Mouse (Mus musculus) brain, embryonic 14.5 days (tissue): ENCODE results near the gene Pmis2. TPM values are rescaled to one million over a fixed set of nuclear protein-coding genes. Genes with fewer than 3 reads are reported as not detected.

Experiments used
- DNase-seq: peaks from one replicate; pipeline ENCODE4 v3.0.0-alpha.2; 2011; ENCODE audit warnings: low read depth
- CTCF ChIP-seq: fragments of 200-500 bp; IDR thresholded peaks from 2 replicates; pipeline ENCODE4 v1.5.1; 2012; ENCODE audit warnings: inconsistent platforms, mild to moderate bottlenecking, moderate library complexity, borderline replicate concordance; ENCODE audit not compliant: insufficient read depth, insufficient read length; ENCODE audit errors: extremely low read depth
- POLR2A ChIP-seq: fragments of 200-500 bp; IDR thresholded peaks from 2 replicates; pipeline ENCODE4 v1.6.1; 2012; ENCODE audit warnings: mild to moderate bottlenecking, inconsistent platforms, borderline replicate concordance; ENCODE audit not compliant: poor library complexity, insufficient read depth, insufficient read length, severe bottlenecking; ENCODE audit errors: extremely low read depth
- polyA plus RNA-seq: library from polyadenylated mRNA; depleted of rRNA; stranded (reverse); fragments of >200 nt; gene quantifications from 2 replicates; pipeline ENCODE4 v1.2.3, GENCODE M21; 2012; rRNA removed

Pmis2 gene
- not detected in 2 replicates for polyA plus RNA-seq

DNA sequence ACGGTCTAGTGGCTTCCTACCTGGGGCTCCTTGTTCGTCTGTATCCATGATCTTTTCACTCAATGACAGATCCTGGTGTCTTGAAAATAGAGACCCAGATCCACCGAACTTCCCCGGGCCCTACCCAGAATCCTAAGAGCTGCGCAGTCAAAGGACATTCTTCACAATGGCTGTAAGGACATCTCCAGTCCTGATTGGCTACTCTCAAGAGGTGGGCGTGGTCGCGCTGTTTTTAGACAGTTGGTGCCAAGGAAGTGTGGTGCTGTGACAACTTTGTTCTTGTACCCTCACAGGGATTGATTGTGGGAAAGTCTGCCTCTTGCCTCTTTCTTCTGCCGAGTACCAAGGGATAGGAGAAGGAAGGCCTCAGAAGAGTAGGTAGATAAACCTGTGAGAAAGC is at the start of gene Pmis2:
Gene Pmis2, minus strand, starts transcription at position 126 of the 400 bp plus-strand sequence.
- DNase-seq, result no peak
- no peak for TF ChIP-seq POLR2A
- no peak for TF ChIP-seq CTCF

DNA sequence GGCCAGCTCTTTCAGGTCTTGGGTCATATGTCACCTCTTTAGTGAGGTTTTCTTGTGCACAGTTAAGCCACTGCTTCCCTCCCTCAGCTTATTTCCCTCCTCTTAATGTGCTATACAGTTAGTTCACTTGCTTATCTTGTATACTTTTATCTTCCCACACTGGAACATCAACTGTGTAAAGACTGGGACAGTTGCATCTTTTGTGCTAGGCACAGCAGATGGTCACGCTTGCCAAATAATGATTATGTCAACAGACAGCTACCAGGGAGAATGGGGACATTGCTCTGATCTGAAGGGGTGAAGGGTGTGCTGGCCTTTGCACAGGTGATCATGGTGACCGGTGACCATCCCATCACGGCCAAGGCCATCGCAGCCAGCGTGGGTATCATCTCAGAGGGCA is 48.3 kb upstream of the Pmis2 start:
- no peak for DNase-seq
- no peak for TF ChIP-seq POLR2A

DNA sequence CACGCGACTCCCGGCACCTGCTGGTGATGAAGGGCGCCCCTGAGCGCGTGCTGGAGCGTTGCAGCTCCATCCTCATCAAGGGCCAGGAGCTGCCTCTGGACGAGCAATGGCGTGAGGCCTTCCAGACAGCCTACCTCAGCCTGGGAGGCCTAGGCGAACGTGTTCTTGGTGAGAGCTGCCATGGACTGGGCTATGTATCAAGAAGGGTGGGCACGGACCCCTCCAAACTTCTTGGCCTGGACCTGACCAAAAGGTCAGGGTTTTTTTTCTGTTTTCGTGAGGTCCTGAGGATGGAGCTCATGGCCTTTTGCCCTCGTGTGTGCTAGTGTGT is 46.3 kb upstream of the Pmis2 start:
- TF ChIP-seq POLR2A (no peak), CTCF (no peak)
- no peak for DNase-seq

DNA sequence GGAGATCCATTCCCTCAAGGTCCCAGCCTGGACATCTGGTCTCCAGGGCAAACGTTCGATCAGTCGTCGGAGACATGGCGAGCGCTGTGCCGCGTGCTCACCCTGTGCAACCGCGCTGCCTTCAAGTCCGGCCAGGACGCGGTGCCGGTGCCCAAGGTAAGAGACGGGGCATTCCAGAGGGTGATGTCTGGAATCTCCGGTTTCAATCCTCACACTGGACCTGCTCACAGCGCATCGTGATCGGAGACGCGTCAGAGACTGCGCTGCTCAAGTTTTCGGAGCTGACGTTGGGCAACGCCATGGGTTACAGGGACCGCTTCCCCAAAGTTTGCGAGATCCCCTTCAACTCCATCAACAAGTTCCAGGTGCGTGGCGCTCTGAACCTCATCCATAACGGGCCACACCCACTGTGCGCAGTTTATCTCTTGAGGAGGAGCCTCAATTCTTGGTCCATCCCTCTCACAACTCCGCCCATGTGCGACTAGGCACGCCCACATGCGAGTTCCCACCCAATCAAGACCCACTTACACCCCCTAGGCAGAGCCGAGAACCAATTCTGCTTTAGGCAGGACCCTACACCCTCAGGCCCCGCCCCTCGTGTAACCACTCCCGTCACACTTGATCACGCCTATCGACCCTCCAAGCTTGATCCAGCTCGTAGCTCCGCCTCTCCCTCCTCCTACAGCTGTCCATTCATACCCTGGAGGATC is 45.8 kb upstream of the Pmis2 start:
- DNase-seq, result peak; percentile 94
- TF ChIP-seq CTCF (no peak), POLR2A (no peak)

DNA sequence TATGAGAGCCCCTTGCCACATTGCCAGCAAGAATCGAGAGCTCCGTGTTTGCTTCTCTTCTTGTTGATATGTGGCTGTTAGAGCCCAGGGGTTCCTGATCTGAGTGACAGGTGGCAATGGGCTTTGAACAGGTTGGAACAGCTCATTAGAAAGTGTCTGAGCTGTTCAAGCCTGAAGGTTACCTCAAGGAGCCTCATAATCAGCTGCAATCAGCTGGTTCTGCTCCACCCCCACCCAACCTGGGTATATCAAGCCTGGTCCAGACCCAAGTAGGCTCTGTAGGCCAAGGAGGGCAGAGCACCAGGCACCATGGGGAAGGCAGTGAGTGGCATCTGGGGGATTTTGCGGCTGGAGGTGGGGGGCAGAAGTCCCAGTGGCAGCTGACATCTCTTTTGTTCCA is 40.5 kb upstream of the Pmis2 start, which contains the start of gene Atp4a:
Gene Atp4a, plus strand, starts transcription at position 268 of the 400 bp plus-strand sequence.
- DNase-seq, result no peak
- no peak for TF ChIP-seq CTCF
- TF ChIP-seq POLR2A, result no peak

DNA sequence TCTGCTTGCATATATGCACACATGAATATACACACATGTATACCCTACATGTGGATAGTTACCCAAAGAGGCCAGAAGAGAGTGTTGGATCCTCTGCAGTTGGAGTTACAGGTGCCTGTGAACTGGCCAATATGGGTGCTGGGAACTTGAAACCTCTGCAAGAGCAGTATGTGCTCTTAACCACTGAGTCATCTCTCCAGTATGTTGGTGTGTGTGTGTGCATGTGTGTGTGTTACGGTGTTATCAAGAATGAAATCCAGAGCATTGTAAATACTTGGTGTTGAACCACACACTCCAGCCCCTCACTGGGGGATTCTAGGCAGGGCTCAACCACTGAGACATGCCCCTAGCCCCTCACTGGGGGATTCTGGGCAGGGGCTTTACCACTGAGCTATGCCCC is 36.0 kb upstream of the Pmis2 start:
- TF ChIP-seq CTCF, result no peak
- TF ChIP-seq POLR2A, result no peak
- no peak for DNase-seq

DNA sequence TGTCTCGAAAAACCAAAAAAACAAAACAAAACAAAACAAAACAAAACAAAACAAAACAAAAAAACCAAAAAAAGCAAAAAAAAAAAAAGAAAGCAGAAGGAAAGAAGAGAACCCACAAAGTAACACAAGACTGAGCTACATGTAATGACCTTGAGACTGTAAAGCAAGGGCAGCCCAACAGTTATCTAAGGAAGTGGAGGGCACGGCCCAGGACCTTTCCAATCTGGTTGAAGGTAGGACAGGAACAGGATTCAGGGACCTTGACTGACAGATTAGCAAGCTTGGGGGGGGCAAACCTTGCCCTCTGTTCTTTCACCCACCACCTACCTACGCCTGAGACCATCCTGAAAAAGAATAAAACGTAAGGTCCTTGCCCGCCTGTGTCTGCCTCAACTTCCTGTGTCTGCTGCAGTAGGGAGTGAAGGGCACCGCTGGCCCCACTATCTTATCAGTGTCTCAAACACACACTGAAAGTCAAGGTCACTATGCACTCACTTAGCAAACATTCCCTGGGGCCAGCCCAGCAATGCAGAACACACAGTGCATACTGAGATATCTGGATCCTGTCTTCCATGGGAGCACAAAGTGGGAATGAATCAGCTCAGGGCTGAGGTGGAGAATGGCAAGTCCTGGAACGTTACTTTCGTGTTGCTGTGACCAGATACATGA is 34.9 kb upstream of the Pmis2 start:
- no peak for DNase-seq
- TF ChIP-seq CTCF, result no peak
- TF ChIP-seq POLR2A, result no peak

DNA sequence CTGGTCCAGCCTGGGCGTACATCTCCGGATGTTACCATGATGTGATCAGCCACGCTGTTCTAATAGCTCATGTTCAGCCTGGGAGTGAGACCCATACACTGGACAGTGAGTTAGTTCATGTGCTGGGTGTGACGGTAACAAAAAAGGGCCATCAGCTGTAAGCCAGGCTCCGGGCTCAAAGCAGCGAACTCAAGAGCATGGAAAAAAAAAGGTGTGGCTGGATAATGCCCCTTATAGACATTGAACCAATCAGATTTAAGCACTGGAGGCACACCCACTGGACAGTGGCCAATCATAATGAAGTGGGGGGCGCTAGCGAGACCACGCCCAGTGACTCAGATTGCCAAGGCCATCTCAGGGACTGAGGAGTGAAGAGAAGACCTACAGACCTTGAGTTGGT is 27.2 kb upstream of the Pmis2 start, which contains the start of gene 2200002J24Rik:
Gene 2200002J24Rik, plus strand, starts transcription at position 338 of the 400 bp plus-strand sequence.
- DNase-seq, result peak; percentile 14
- TF ChIP-seq POLR2A (no peak), CTCF (no peak)

- no peak for DNase-seq
- TF ChIP-seq POLR2A (no peak), CTCF (no peak)
These were observed 26.7 kb upstream of the Pmis2 start for GRCm38 (mm10) chr7:30698101-30698500.

DNA sequence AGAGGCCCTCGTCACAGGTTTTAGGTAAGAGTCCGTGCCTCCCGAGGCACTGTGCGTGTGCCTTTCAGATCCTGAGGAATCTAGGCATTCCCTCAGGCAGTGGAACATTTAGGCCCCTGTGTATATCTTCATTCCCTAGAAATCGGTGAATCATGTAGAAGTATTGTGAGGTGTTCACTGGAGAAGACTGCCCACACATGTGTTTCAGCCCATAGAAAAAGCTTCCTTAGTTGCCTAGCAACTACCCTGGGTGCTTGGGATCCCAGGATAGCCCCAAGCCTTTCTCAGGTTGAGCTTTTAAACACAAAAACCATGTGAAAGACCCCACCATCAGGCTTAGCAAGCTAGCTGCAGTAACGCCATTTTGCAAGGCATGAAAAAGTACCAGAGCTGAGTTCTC is 16.9 kb upstream of the Pmis2 start:
- DNase-seq, result no peak
- TF ChIP-seq POLR2A (no peak), CTCF (no peak)

GRCm38 (mm10) chr7:30683425-30683824 is 12.0 kb upstream of the Pmis2 start:
- TF ChIP-seq POLR2A (no peak), CTCF (no peak)
- no peak for DNase-seq

- DNase-seq, result no peak
- TF ChIP-seq CTCF, result no peak
These were observed 10.5 kb upstream of the Pmis2 start for GRCm38 (mm10) chr7:30681897-30682296.
